Mouse (Mus musculus) right cerebral cortex, postnatal 36 days (tissue): ENCODE results near the gene Fasl.

Experiments
- DNase-seq, 2 experiments: peaks; one replicate each; pipeline ENCODE4 v3.0.0; 2022; ENCODE audit warnings: low spot score in 2 of 2, mixed read lengths in 1 of 2

Fasl gene

GRCm38 (mm10) chr1:161761556-161761955, 26.7 kb downstream of the Fasl start:
- DNase-seq: no peak

- no peak for DNase-seq
Observed at GRCm38 (mm10) chr1:161756547-161756946, 31.7 kb downstream of the Fasl start.

DNA sequence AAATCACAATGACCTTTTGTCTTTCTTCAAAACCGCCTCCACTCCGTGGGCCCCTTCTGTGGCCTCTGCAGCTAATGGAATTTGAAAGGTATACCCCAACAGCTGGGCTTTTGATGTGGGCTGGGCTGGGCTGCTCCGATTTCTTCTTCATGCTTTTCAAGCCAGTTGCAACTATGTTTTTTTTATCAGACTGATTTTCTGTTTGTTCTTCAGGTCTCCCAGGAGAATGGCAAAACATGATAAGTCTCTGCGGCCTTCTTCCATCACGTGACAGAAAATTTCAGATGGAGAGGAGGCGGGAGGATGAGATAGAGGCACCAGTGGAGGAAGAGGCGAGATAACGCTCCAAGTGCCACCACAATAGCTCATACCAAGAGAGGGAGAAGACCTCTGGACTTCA, 37.0 kb downstream of the Fasl start:
- no peak for DNase-seq

- no peak for DNase-seq
Observed at GRCm38 (mm10) chr1:161750471-161751041, 37.7 kb downstream of the Fasl start.

DNA sequence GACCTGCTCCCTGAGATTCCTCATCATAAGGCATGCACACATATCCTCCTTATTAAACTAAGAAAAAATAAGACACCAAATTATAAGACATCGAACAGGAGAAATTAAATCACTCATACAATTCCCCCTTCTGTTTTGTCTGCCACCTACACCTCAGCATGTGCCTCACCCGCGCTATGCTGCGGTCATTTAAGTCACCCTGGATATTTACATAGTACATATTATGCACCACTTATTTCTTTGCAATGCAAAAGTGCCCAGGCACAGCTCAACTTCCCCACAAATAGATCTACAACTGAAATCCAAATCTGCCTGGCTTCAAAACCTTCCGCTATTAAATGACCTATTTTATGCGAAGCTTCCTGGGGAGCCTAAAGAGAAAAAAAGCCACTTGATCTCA, 39.6 kb downstream of the Fasl start:
- DNase-seq: no peak

GRCm38 (mm10) chr1:161748138-161748537, 40.2 kb downstream of the Fasl start:
- DNase-seq: peak in 1 of 2 experiments; percentile 16

DNA sequence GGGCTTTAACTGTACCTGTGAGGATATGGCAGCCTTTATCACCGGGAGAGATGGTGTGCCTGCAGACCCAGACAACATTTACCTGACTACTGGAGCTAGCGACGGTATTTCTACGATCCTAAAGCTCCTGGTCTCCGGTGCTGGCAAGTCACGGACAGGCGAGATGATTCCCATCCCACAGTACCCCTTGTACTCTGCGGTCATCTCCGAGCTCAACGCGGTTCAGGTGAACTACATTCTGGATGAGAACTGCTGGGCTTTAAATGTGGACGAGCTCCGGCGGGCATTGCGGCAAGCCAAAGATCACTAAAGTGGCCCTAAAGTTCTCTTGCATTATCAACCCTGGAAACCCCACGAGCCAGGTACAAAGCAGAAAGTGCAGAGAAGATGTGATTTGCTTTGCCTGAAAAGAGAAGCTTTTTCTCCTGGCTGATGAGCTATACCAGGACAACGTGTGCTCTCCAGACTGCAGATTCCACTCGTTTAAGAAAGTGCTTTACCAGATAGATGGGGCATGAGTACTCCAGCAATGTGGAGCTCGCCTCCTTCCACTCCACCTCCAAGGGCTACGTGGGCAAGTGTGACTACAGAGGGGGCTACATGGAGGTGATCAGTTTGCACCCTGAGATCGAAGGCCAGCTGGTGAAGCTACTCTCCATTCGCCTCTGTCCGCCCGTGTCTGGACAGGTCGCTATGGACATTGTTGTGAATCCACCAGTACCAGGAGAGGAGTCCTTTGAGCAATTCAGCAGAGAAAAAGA, 41.6 kb downstream of the Fasl start:
- DNase-seq: no peak

DNA sequence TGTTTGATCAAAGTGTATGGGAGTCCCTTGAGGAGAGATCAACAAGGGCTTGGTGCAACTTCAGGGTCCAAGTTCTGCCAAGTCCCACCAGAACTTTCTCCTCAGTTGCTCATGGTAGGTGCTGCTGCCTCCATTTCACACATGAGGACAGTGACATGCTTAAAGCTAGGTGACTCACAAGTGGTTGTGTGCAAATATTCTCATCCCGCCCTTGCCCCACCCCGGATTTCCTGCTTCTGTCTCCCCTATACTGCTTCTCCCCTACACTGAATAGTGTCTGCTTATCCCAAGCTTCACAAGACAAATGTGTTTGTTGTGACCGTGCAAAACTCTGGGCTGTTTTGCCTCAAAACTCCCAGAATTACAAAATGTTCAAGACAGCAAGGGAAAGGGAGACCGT, 43.4 kb downstream of the Fasl start:
- DNase-seq: no peak

- no peak for DNase-seq
Observed at GRCm38 (mm10) chr1:161744209-161744608, 44.1 kb downstream of the Fasl start.

DNA sequence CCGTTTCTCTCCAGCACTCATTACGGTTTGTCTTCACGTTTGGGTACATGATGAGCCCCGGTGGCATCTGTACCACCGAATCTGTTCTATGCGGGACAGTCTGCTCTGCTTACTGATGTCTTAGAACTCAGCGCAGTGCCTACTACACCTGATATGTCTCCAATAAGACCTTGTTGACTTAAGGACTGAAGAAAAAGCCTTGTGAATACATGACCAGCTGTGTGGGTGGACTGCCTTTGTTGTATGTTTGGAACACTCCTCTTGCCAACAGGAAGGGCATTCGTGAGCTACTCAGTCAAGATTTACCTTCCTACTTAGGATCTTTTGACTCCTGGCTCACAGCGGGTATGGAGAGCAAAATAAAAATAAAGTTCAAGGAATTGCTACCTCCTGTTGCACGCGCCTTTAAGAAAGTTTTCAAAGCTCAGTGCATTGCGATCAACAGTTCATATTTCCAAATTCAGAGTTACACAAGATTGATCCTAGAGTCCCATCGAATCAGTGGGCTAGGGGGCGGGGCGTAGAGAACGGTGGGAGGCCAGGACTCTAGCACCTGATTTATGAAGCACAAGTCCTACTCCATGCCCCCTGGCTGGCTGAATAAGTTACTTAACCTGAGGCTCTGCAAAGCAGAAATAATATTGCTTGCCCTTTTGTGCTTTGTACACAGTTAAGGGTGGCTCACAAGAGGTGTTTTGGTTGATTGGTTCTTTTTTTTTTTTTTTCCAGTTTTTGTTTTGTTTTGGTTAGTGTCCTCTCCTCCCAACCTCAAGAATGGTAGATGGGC, 45.6 kb downstream of the Fasl start:
- DNase-seq: no peak

- no peak for DNase-seq
Observed at GRCm38 (mm10) chr1:161736848-161737247, 51.4 kb downstream of the Fasl start.

GRCm38 (mm10) chr1:161736255-161736654, 52.0 kb downstream of the Fasl start:
- no peak for DNase-seq

DNA sequence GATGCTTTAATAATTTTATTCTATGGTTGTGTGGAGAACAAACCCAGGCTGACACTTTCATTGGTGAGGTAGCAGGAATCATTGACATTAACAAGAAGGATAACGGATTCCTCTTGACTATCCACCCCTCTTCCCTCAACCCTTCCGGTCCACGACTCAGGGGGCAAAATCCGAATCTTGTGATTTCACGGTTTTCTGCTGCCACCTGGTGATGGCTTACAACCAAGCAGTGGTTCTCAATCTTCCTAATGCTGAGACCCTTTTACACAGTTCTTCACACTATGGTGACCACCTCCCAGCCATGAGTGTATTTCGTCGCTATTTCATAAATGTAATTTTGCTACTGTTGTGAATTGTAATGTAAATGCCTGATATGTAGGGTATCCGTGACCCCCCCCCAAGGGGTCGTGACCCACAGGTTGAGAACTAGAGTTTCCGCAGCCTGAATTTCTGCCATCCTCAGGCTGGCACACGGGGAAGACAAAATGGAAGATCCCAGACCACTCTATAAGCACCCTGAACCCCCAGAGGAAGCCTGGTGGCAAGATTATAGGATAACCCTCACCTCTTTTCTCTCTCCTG, 52.7 kb downstream of the Fasl start:
- DNase-seq: no peak

GRCm38 (mm10) chr1:161734741-161735211, 53.5 kb downstream of the Fasl start:
- DNase-seq: no peak

- no peak for DNase-seq
Observed at GRCm38 (mm10) chr1:161734314-161734713, 54.0 kb downstream of the Fasl start.
